In the genomic region with DNA sequence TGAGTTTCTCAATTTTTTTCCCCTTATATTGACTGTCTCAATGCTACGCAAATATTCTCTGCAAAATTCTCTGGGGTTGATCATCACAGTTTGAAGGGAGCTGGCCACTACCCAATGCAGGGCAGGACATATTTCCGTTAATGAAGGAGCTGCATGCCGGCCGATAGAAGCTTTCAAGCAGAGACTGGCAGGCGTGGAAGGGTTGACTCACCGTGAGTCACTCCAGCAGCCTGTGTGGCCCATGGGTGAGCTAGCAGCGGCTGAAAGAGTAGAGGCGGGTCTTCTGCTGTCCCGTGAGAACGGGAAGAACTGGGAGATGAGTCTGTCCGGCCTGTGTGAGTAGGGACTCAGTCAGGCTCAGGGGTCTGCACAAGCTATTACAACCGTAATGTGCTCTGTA, we compare ENCODE assay signal across 11 mouse cellular contexts. TPM values are rescaled to one million over a fixed set of nuclear protein-coding genes. Genes with fewer than 3 reads are reported as not detected.
DNase-seq lines count a peak whose midpoint lies in the region; ATAC-seq lines count a peak whose summit lies in the region.
"Had no signal": no experiment of that assay in that cellular context is flagged by ENCODE, and none has a peak within 500 bp of the region (broad histone marks: within the 10 kb centered on the region; RNA-seq: fewer than 3 reads in every experiment).

No protein-coding gene starts in this region.

- H3K4me1 ChIP-seq in stomach, embryonic 16.5 days (ENCODE audit: control insufficient read depth, insufficient read depth, low read length) = 0 out of 2 replicates have a peak, but pooled peaks cover 4% of the 10 kb centered on the region
- H3K4me1 ChIP-seq: heart, embryonic 15.5 days had no signal

- WGBS in stomach, embryonic 16.5 days = 56% methylated on average over 12 of the region's 12 CpGs

- H3K27ac ChIP-seq in stomach, embryonic 16.5 days (ENCODE audit: low read length) = no peak overlapping the region
- H3K27ac ChIP-seq: heart, embryonic 15.5 days; kidney, postnatal 0 days; limb, embryonic 15.5 days had no signal

- no peaks in the 10 kb centered on the region for H3K9me3 ChIP-seq in stomach, embryonic 16.5 days (replicated peaks; ENCODE audit: control insufficient read depth, low read length)
- H3K9me3 ChIP-seq: heart, embryonic 15.5 days; limb, embryonic 15.5 days had no signal

- no peak overlapping the region for H3K9ac ChIP-seq in stomach, embryonic 16.5 days (ENCODE audit: low read length)
- H3K9ac ChIP-seq: heart, embryonic 15.5 days; limb, embryonic 15.5 days had no signal

- no peaks in the 10 kb centered on the region for H3K36me3 ChIP-seq in stomach, embryonic 16.5 days (ENCODE audit: control insufficient read depth, insufficient read depth, low read length)
- H3K36me3 ChIP-seq: heart, embryonic 15.5 days had no signal

- no peaks in the 10 kb centered on the region for H3K27me3 ChIP-seq in stomach, embryonic 16.5 days (ENCODE audit: control insufficient read depth, insufficient read depth, low read length)
- H3K27me3 ChIP-seq: heart, embryonic 15.5 days; limb, embryonic 15.5 days had no signal

- no peak overlapping the region for H3K4me3 ChIP-seq in stomach, embryonic 16.5 days (replicated peaks; ENCODE audit: low read length)
- H3K4me3 ChIP-seq: heart, embryonic 15.5 days; limb, embryonic 15.5 days had no signal

- no peak overlapping the region for H3K4me2 ChIP-seq in stomach, embryonic 16.5 days (ENCODE audit: low read depth, low read length)
- H3K4me2 ChIP-seq: heart, embryonic 15.5 days; limb, embryonic 15.5 days had no signal

- peak; percentile 73; the same call in 1 of the 2 replicates for ATAC-seq in stomach, embryonic 16.5 days (ENCODE audit: insufficient read depth, low FRiP score)
- ATAC-seq in activated CD4-positive, CD25-positive, alpha-beta regulatory T cell, adult 4 months = no peak

- peak; percentile 52 for DNase-seq in lung, postnatal 10 days
- DNase-seq in lung, postnatal 25 days (ENCODE audit: low spot score) = no peak
- DNase-seq in ZHBTc4 (ENCODE audit: low read depth, low spot score) = peak; percentile 41
- peak; percentile 39 for DNase-seq in gastrocnemius, postnatal 25 days
- DNase-seq in embryo, embryonic 10.5 days (ENCODE audit: low spot score) = no peak
- no peak for DNase-seq in layer of hippocampus, adult 18-20 months (ENCODE audit: low spot score in 2 of 2)

RNA-seq across cellular contexts. Expression of gene Tiam2, which starts 23.6 kb away (rescaled TPM):
- total RNA-seq in gastrocnemius, postnatal 25 days (2021) = 1 to 10 TPM; 2.7 to 3.8 TPM
- 4.7 and 5.0 TPM in 2 replicates for polyA plus RNA-seq in stomach, embryonic 16.5 days (2015; fragmentation: Nextera tagmentation; extraction: Ambion mirVana)
- 10 to 100 TPM; 35.2 to 37.1 TPM for total RNA-seq in layer of hippocampus, adult 18-20 months (2021)
- polyA plus RNA-seq in activated CD4-positive, CD25-positive, alpha-beta regulatory T cell, adult 4 months (2017; shearing (Covaris generic)) = 1 to 10 TPM; 1.0 to 1.7 TPM

Comparison
In these comparisons a context has a peak if more than half of its experiments do, and no peak if none do; other contexts are left out.
1. DNase-seq: peak in lung, postnatal 10 days (single experiment), ZHBTc4 (single experiment) and gastrocnemius, postnatal 25 days (single experiment); none in lung, postnatal 25 days (single experiment), embryo, embryonic 10.5 days (single experiment) and layer of hippocampus, adult 18-20 months (0 of 2).
2. RNA of gene Tiam2, which starts 23.6 kb away (total RNA-seq): 35.2 to 37.1 TPM in layer of hippocampus, adult 18-20 months; 2.7 to 3.8 TPM in gastrocnemius, postnatal 25 days; every median in the first group is over 4 times any median in the second.